Mouse (Mus musculus): ENCODE measurements around the gene Fgf12.

Gene Fgf12

GRCm38 (mm10) chr16:28614412-28614811 is 138.5 kb downstream of the Fgf12 start:
- DNase-seq (ENCODE audit: low spot score in 2 of 2), result no peak

GRCm38 (mm10) chr16:28610940-28611339 is 141.9 kb downstream of the Fgf12 start:
- DNase-seq (ENCODE audit: low spot score in 2 of 2), result no peak

GRCm38 (mm10) chr16:28603155-28603554 is 149.7 kb downstream of the Fgf12 start:
- DNase-seq (ENCODE audit: low spot score in 2 of 2), result no peak

- DNase-seq (ENCODE audit: low spot score in 2 of 2), result no peak
Measured at GRCm38 (mm10) chr16:28601723-28602122, 151.1 kb downstream of the Fgf12 start.

- no peak for DNase-seq (ENCODE audit: low spot score in 2 of 2)
Measured at GRCm38 (mm10) chr16:28596112-28596511, 156.8 kb downstream of the Fgf12 start.

GRCm38 (mm10) chr16:28593075-28593915 is 159.6 kb downstream of the Fgf12 start:
- peak; percentile 59 to 80 for DNase-seq (ENCODE audit: low spot score in 2 of 2)

- no peak for DNase-seq (ENCODE audit: low spot score in 2 of 2)
Measured at GRCm38 (mm10) chr16:28592466-28592865, 160.4 kb downstream of the Fgf12 start.

GRCm38 (mm10) chr16:28591583-28591982 is 161.3 kb downstream of the Fgf12 start:
- no peak for DNase-seq (ENCODE audit: low spot score in 2 of 2)

GRCm38 (mm10) chr16:28572212-28572611 is 180.7 kb downstream of the Fgf12 start:
- DNase-seq (ENCODE audit: low spot score in 2 of 2), result no peak

- no peak for DNase-seq (ENCODE audit: low spot score in 2 of 2)
Measured at GRCm38 (mm10) chr16:28564716-28565217, 188.1 kb downstream of the Fgf12 start.

GRCm38 (mm10) chr16:28564075-28564715 is 188.7 kb downstream of the Fgf12 start:
- DNase-seq (ENCODE audit: low spot score in 2 of 2), result no peak

GRCm38 (mm10) chr16:28562847-28563246 is 190.0 kb downstream of the Fgf12 start:
- DNase-seq (ENCODE audit: low spot score in 2 of 2), result no peak

- DNase-seq (ENCODE audit: low spot score in 2 of 2), result no peak
Measured at GRCm38 (mm10) chr16:28555219-28555618, 197.6 kb downstream of the Fgf12 start.

- DNase-seq (ENCODE audit: low spot score in 2 of 2), result no peak
Measured at GRCm38 (mm10) chr16:28539423-28539822, 213.4 kb downstream of the Fgf12 start.

- peak in 1 of 2 experiments; percentile 22 for DNase-seq (ENCODE audit: low spot score in 2 of 2)
Measured at GRCm38 (mm10) chr16:28517596-28518524, 235.0 kb downstream of the Fgf12 start.

GRCm38 (mm10) chr16:28512446-28512845 is 240.4 kb downstream of the Fgf12 start:
- no peak for DNase-seq (ENCODE audit: low spot score in 2 of 2)

- no peak for DNase-seq (ENCODE audit: low spot score in 2 of 2)
Measured at GRCm38 (mm10) chr16:28511413-28511812, 241.5 kb downstream of the Fgf12 start.

- DNase-seq (ENCODE audit: low spot score in 2 of 2), result no peak
Measured at GRCm38 (mm10) chr16:28497971-28498607, 254.8 kb downstream of the Fgf12 start.

- DNase-seq (ENCODE audit: low spot score in 2 of 2), result no peak
Measured at GRCm38 (mm10) chr16:28491711-28492110, 261.2 kb downstream of the Fgf12 start.

GRCm38 (mm10) chr16:28490515-28490914 is 262.4 kb downstream of the Fgf12 start:
- DNase-seq (ENCODE audit: low spot score in 2 of 2), result peak in 1 of 2 experiments; percentile 31

GRCm38 (mm10) chr16:28484920-28485319 is 267.9 kb downstream of the Fgf12 start:
- no peak for DNase-seq (ENCODE audit: low spot score in 2 of 2)
